Mouse (Mus musculus) hematopoietic stem cell, adult 5-6 weeks (primary cell): ENCODE measurements at regions not wholly inside any gene's neighbourhood (a gene's known extent, or its start where the extent isn't known, plus 50 kb on each side); places are given as distances from the start of the nearest gene placed in this dataset.

ENCODE experiments used
- ATAC-seq, 2 experiments: fragments of 125-278 bp in 1 of 2; replicated peaks in 1 of 2; 2 replicates each; pipeline ENCODE4 v1.8.0; 2016 to 2017; ENCODE audit warnings: inconsistent platforms in 2 of 2, mild to moderate bottlenecking in 2 of 2, moderate number of reproducible peaks in 2 of 2, low read depth in 1 of 2, moderate TSS enrichment in 1 of 2; ENCODE audit not compliant: low FRiP score in 2 of 2, poor library complexity in 2 of 2, severe bottlenecking in 2 of 2, insufficient read depth in 1 of 2, low TSS enrichment in 1 of 2

DNA sequence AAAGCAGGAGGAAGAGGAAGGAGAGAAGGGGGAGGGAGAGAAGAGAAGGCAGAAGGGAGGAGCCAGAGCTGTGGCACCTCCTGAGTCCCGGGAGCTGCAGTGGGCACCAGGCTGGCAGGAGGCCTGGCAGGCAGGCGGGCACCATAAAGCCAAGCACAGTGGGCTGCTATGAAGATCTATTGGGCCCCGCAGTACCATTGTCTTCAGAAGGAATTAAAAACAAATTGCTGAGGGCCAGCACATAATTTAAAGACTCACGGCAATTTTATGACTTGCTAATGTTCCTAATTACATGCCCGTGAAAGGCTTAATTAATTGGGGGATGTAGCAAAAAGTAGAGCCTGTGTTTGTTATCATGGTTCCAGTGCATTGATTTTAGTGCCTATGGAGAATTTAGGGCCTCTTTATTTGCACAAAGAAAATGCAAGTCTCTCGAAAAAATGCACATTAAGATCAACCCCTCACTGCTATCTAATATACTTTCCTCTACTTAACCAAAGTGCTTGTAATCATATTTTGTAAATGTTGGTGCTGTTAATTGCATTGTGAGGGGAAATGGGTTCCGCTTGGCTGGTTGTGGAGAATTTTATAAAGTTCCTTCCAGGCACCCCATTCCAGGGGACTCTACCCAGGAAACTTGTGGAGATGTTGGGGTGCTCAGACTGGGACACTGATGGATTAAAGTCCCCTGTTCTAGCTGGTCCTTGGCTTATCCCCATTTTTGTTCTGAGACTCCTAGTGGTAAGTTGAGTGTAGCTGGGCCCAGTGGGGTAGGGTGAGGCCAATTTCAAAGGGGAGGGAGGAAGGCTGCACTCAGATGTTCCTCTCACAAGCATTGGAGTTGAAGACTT lies 85.7 kb upstream of the Lhx1 start:
- no peak for ATAC-seq

DNA sequence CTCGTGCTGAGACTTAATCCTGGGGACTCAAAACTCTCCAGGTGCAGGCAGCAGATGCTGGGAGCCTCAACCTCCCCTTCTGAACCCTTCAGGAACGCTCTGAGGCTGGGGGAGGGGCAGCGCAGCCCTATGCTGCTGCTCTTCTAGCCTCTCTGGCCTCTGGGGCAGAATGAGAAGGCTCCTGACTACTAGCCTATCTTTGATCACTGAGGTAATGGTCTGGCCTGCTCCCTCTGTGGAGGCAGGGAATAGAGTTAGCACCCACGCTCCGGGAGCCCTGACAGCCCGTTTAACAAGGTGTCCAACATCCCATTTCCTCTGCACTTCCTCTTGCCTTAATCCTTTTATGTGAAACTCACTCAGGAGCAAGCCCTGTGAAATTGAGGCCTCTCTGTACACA lies 79.4 kb upstream of the Lhx1 start:
- ATAC-seq: no peak

DNA sequence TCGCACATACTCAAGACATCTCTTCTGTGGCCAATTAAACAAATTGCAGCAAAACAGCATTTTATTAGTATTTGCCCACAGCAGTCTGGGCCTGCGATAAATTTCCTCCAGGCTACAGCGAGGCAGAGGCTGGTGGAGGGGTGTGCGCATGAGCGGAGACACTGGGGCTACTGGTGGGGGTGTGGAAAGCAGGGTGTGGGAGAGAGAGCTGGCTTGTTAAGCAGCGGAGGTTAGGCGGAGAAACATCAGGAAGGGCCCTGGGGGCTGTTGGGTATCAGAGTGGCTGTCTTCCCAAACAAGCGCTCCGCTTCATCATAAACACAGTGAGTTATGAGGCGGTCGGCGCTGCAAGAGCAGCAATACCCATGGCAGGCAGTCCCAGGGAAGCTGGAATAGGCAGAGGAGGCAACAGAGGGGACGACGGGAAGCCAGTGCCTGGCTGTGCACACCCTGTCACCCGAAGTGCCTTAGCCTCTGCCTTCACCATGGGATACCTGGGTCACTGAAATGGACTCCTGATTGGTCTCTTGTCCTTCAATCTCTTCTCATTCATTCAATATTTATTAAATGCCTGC lies 74.0 kb upstream of the Lhx1 start:
- no peak for ATAC-seq

DNA sequence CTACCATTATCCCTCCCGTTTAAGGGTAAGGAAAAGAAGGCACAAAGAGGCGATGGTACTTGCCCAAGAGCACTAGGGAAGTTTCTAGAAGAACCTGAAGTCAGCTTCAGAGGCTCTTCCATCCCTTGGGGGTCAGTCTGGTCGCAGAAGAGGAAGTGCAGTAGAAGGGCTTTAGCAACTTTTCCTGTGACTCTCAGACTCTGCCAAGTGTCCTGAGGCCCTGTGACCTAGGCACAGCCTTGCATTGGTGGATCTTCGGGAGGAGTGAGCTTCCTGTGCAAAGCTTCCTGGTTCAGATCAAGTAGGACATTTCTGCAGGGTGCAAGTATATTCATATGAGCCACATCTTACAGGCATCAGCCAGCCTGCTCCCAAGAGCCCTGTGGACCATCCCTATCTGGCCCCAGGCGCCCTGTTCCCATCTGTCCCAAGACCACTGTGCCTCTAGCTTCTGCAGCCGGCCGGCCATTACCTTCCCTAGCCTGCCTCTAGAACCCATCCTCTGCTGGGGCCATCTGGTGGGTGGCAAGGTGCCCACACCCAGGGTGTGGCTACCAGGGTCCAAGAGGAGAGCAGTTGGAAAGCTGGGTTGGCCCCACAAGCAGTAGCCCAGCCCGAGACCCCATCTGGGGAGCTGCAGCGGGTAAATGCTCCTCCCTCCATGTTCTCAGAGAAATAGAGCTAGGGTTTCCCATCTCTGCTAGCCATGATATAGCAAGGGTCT lies 72.4 kb upstream of the Lhx1 start:
- ATAC-seq: no peak

DNA sequence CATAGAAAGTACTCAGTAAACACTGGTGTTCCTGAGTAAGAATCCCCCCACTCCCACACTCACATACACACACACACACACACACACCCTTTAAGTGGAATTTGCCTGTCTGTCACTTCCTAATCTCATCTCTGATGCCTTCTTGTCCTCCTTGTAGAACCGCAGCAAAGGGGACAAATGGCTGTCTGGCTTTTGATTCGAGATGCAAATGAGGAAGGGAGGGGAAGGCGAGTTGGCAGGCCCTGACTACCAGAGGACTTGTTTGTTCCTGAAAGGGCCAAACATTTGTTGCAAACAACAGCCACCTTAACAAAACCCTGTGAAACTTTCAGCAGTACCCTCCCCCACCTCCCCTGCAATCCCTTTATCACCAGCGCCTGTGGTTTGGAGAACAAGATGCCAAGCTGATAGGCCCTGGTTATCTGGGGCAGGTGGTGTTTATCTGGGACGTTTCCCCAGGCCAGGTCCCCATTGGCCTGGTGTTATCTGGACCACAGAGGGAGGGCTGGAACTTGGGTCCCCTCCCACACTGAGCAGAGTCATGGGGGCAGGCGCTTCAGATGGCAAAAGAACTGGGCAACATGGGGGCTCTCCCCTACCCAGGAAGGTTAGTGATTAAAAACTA lies 67.5 kb upstream of the Lhx1 start:
- ATAC-seq: no peak

DNA sequence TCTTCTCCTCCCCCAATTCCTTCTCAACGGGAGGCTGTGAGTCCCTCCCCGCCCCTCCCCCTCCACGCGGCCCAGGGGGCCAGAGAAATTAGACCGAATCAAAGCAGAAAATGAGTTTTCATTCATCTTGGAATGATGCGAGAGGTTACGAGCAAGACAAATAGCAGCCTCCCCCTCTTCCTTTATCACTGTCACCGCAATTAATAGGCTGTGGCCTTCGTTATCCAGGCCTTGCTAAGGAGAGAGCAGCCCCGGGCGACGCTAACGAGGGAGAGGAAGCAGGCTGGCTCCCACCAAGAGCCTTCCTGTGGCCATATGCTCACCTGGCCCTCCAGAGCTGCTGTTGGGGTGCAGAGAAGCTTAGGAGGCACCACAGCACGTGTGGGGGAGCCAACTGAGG lies 61.8 kb upstream of the Lhx1 start:
- no peak for ATAC-seq

DNA sequence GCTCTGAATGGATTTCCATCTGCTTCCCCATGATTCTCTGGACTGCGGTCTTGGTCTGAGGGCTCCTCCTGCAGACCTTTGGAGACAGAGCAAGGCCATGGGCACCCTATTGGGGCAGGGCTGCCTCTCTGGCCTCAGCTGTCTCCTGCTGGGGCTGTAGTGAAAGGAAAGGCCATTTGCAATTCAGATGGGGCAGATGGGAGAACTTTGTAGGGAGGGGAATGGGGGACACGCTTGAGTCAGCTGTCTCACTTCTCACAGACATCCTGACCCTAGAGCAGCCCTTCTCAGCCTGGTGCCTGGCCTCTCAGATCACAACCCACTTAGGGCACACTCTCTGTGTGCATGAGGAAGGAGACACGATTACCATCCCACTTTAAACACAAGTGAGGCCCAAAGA lies 60.3 kb upstream of the Lhx1 start:
- ATAC-seq: no peak

DNA sequence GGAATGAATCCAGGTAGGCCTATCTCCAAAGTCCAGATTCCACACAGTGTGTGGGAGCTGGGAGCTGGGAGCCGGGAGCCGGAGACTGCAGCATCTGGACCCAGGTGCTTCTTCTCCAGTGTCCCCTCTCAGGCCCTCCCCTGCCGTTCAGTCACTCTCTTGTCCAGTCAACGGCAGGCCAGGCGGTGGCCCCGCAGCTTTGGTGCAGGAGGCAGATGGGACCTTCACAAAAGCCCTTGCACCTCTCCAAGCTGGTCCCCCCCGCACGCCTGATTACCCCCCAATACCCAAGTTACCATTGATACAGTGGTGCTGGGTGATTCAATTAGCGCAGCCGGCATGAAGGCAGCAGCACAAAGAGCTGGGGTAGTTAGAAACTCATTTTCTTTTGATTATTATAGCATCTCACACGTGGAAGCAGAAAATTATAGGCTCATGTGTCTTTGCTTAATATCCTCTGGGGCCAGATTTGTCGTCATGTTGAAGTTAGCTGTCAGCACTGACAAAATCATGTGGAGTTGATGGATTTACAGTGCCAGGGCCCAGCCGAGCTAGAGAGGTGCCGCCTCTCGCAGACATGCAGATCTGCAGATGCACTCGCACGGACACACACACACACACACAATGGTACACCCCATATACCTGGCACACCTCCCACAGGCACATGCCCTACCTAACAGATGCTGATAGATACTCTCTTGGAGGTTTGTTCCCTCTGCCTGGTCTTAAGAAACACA lies 53.6 kb upstream of the Lhx1 start:
- no peak for ATAC-seq
